Mouse (Mus musculus) frontal cortex, adult 2 months (tissue): ENCODE measurements around the gene Slc25a1. TPM values are rescaled to one million over a fixed set of nuclear protein-coding genes. Genes with fewer than 3 reads are reported as not detected.

Experiments
- polyA plus RNA-seq: library from polyadenylated mRNA; depleted of rRNA; stranded (reverse); fragments of >200 nt; gene quantifications from 2 replicates; pipeline ENCODE4 v1.2.3, GENCODE M21; 2012; rRNA removed

Slc25a1 gene
- polyA plus RNA-seq, 1 experiment = 61.7 TPM

Other genes with a start within 250 kb of the Slc25a1 start
- gene Med15, start 195.3 kb downstream of the Slc25a1 start, polyA plus RNA-seq = 74.4 and 77.8 TPM in 2 replicates
- gene Klhl22, start 168.6 kb downstream of the Slc25a1 start, polyA plus RNA-seq = 88.5 and 106 TPM in 2 replicates
- gene Scarf2, start 130.9 kb downstream of the Slc25a1 start, polyA plus RNA-seq = 4.7 and 4.8 TPM in 2 replicates
- 4.0 and 4.1 TPM in 2 replicates for gene B830017H08Rik, start 95.1 kb downstream of the Slc25a1 start, polyA plus RNA-seq
- gene Car15, start 89.9 kb downstream of the Slc25a1 start, polyA plus RNA-seq = 16.3 and 19.9 TPM in 2 replicates
- 2.3 and 2.7 TPM in 2 replicates for gene Gm20518, start 36.5 kb downstream of the Slc25a1 start, polyA plus RNA-seq
- gene Tssk1, start 34.0 kb downstream of the Slc25a1 start, polyA plus RNA-seq = 0.04 and 0.08 TPM in 2 replicates
- gene Dgcr2, start 29.7 kb downstream of the Slc25a1 start, polyA plus RNA-seq = 87.2 and 95.4 TPM in 2 replicates
- not detected in 2 replicates for gene Tssk2, start 29.6 kb downstream of the Slc25a1 start, polyA plus RNA-seq
- gene Ess2, start 16.9 kb downstream of the Slc25a1 start, polyA plus RNA-seq = 36.4 and 47.2 TPM in 2 replicates
- 0.08 TPM in 1 of 2 replicates, not detected in the other for gene Gsc2, start 13.2 kb downstream of the Slc25a1 start, polyA plus RNA-seq
- gene Vpreb2, start 52.2 kb upstream of the Slc25a1 start, polyA plus RNA-seq = not detected in 2 replicates
- 100 and 104 TPM in 2 replicates for gene Dgcr6, start 124.6 kb upstream of the Slc25a1 start, polyA plus RNA-seq
- 54.6 and 55.5 TPM in 2 replicates for gene Prodh, start 162.0 kb upstream of the Slc25a1 start, polyA plus RNA-seq
- gene Rtn4r, start 199.4 kb upstream of the Slc25a1 start, polyA plus RNA-seq = 125 and 142 TPM in 2 replicates